Mouse (Mus musculus) heart, postnatal 10 days (tissue): ENCODE measurements around the gene Hilpda. TPM values are rescaled to one million over a fixed set of nuclear protein-coding genes. Genes with fewer than 3 reads are reported as not detected.
A peak's percentile ranks its signal among the peaks of the same experiment; 100 is the strongest.

ENCODE experiments used
- DNase-seq, 2 experiments: peaks; one replicate each; pipeline ENCODE4 v3.0.0; 2021
- intact Hi-C: fragments of 180-260 bp; cut with DNase I; formaldehyde crosslinking; loops from one replicate; pipeline ENCODE4 v1.15.1; 2025
- total RNA-seq, 2 experiments: library from RNA; stranded (reverse); gene quantifications; 2 replicates each; pipeline ENCODE4 v1.2.3; 2021

Hilpda gene
- total RNA-seq, 2 experiments from 2014 or later: 7.3 to 9.8 TPM

- intact Hi-C loops: no loop called here
Measured at GRCm38 (mm10) chr6:29270961-29271360, 1.3 kb upstream of the Hilpda start.

GRCm38 (mm10) chr6:29276746-29277145 is 4.5 kb downstream of the Hilpda start:
- intact Hi-C loops: no loop called here
- no peak for DNase-seq

More at GRCm38 (mm10) chr6:29270961-29271360, 1.3 kb upstream of the Hilpda start:
- peak; percentile 54 to 60 for DNase-seq

DNA sequence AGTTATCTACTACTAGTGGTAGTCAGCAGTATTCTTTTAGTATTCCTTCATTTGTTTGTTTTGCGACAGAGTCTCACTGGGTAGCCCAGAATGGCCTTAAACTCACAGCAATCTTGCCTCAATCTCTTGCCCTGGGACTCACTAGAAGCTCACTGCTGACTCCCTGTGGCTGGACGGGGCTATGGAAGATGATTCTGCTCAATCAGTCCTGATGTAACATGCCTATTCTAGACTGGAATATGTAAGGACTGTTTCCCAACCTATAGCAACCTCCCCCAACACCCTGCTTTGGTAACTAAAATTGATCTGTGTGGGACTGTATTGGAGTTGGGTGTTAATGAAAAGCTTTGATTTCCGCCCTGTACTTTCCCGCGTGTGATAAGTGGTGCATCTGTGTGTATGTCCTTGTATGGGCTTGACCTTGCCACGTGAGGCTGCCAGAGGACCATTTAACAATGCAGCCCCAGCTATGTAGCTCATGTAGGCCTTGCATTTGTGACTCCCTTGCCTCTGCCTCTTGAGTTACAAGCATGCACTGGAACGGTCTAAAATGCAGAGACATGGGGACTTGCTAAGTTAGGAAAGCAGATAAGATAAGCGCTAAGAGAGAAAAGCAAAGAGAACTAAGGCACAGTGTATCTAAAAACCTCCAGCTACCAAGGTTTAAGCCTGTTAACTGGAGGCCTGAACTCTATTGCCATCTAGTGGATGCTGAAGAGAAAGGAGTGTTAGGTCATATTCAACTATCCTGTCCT is 6.4 kb downstream of the Hilpda start:
- DNase-seq: peak; percentile 74 to 79
- intact Hi-C loops: loop anchor here (1.0 kb wide), 2 partner anchors 37 to 73 kb away; no protein-coding TSS in a partner anchor

DNA sequence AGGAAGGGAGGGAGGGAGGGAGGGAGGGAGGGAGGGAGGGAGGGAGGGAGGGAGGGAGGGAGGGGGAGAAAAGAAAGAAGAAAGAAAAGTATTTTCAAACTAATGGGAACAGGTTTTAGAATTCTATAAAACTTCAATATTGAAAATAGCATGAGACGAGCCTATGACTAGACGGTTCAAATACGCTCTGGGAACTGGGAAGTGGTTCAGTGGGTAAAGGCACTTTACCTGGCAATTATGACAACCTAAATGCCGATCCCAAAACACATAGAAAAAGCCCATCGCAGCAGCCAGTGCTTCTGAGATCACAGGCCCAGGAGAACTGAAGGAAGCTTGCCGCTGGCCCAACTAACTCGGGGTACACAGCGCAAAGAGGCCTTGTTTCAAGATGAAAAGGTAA is 7.0 kb downstream of the Hilpda start, which contains the start of gene Fam71f2:
Fam71f2 (plus strand) TSS at position 301 of the 400 bp plus-strand sequence.
- intact Hi-C loops: loop anchor here (1.0 kb wide), 2 partner anchors 38 to 74 kb away; no protein-coding TSS in a partner anchor
- no peak for DNase-seq

- no peak for DNase-seq
- intact Hi-C loops: no loop called here
Measured at GRCm38 (mm10) chr6:29280671-29281070, 8.4 kb downstream of the Hilpda start.

DNA sequence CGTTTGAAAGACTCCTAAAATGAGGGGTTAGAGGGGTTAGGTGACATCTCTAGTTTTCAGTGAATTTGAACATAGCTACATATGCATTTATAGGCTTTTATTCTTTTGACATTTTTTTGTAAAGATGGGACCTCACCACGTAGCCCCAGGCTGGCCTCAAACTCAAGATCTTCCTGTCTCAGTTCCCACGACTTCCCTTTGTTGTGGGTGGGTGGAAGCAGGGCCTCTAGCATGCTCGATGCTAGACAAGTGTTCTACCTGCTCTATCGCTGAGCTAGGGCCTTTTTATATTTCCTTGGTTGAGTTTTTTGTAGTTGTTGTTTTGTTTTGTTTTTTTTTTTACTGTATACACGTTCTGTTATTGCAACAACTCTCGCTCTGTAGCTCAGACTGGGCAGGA is 14.6 kb downstream of the Hilpda start:
- DNase-seq: no peak
- intact Hi-C loops: no loop called here

- no peak for DNase-seq
- intact Hi-C loops: no loop called here
Measured at GRCm38 (mm10) chr6:29287481-29287880, 15.2 kb downstream of the Hilpda start.

DNA sequence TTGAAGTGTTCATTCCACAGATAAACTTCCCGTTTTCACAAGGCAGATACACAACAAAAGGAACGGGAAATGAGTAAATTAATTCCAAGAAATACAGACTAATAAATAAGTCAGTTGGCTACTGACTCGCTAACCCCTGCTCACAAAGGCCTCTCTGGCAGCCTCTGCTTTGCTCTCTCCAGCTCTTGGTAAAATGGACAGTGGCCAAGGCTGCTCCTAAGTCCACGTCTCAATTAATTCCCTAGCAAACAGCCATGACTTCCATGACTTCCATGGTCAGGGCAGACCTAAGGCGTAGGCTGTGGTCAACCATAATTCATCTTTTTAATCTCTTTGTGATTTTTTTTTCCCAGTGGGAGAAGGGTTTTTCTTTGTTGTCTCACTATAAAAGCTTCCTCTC is 15.7 kb downstream of the Hilpda start:
- intact Hi-C loops: no loop called here

GRCm38 (mm10) chr6:29288651-29289050 is 16.4 kb downstream of the Hilpda start:
- DNase-seq: peak; percentile 10 to 19
- intact Hi-C loops: no loop called here

More for the DNA sequence above, 15.7 kb downstream of the Hilpda start:
- peak; percentile 40 to 42 for DNase-seq

- intact Hi-C loops: no loop called here
- no peak for DNase-seq
Measured at GRCm38 (mm10) chr6:29299112-29299511, 26.8 kb downstream of the Hilpda start.

- intact Hi-C loops: loop anchor here (5.0 kb wide), 1 partner anchor 184 kb away; no protein-coding TSS in a partner anchor
- no peak for DNase-seq
Measured at GRCm38 (mm10) chr6:29303251-29303650, 31.0 kb downstream of the Hilpda start.

- DNase-seq: peak in 1 of 2 experiments; percentile 16
- intact Hi-C loops: loop anchor here (5.0 kb wide), 1 partner anchor 184 kb away; no protein-coding TSS in a partner anchor
Measured at GRCm38 (mm10) chr6:29303726-29304125, 31.4 kb downstream of the Hilpda start.

GRCm38 (mm10) chr6:29305462-29305861 is 33.2 kb downstream of the Hilpda start:
- intact Hi-C loops: no loop called here

DNA sequence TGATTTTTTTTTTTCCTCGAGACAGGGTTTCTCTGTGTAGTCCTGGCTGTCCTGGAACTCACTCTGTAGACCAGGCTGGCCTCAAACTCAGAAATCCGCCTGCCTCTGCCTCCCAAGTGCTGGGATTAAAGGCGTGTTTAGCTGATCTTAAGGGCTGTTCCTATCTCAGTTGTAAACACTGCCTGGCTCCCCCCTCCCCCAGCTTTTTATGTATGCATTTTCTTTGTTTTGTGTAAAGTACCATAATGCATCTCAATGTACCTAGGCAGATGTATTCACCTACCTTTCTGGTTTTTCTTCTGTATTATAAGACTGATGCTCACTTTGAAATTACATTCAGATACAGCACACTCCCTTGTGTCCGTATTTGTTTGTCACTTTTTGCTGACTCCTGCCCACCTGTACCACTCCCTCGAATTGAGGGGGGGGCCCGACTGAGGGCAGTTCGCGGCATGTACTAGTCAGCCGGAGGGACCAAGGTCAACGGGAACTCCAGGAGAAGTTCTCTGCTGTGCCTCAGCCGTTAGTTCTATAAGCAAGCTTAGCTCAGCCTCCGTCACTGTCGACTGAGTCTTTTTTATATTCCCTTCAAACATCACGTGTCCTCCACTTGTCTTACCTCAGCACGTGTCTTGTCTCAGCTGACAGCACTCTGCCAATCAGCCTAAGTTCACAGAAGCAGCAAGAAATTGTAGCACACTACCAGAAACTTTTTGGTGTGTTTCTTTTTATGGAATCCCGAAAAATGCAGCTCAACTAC is 36.7 kb downstream of the Hilpda start:
- intact Hi-C loops: no loop called here
- DNase-seq: no peak

More at GRCm38 (mm10) chr6:29305462-29305861, 33.2 kb downstream of the Hilpda start:
- no peak for DNase-seq

GRCm38 (mm10) chr6:29313690-29314202 is 41.5 kb downstream of the Hilpda start:
- intact Hi-C loops: no loop called here
- no peak for DNase-seq

DNA sequence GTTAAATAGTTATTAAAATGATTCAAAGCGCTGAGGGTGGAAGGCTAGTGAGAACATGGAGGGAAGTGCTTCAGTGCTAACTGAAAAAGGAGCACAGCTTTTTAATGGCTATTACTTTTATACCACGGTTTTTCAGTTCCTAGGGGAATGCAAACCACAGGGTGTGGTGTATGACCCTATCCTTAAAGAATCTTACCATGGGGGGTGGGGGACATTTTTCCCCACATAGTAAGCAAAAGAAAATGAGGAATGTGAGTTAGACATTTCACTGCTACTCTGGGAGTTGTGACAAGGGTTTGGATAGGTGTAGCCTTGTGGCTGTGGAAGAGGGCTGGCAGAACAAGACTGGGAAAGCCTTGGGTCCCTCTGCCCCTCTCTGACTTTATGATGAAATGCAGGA is 45.0 kb downstream of the Hilpda start:
- intact Hi-C loops: no loop called here

GRCm38 (mm10) chr6:29317941-29318340 is 45.7 kb downstream of the Hilpda start:
- DNase-seq: no peak
- intact Hi-C loops: no loop called here

More for the DNA sequence above, 45.0 kb downstream of the Hilpda start:
- DNase-seq: no peak

DNA sequence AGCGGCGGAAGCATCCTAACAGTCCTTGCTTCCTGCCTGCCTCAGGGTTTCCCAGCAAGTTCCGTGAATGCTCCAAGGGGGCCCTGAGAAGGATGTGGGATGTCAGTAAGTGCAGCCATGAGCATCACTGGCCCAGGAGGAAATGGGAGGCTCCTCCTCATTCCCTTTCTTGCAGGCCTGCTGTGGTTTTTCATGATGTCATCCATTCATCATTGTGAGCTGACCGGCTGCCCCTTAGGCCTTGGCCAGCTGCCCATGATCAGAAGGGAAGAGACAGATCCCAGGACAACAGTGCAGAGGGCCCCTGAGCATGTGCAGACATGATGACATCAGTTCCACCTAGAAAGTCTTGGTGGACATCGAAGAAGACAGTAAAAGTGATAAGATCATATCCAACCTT is 46.6 kb downstream of the Hilpda start, which contains the start of gene Fam71f1:
Fam71f1 (plus strand) TSS at position 262 of the 400 bp plus-strand sequence.
- intact Hi-C loops: no loop called here
- peak; percentile 56 to 63 for DNase-seq

GRCm38 (mm10) chr6:29321586-29321985 is 49.3 kb downstream of the Hilpda start:
- no peak for DNase-seq
- intact Hi-C loops: no loop called here

DNA sequence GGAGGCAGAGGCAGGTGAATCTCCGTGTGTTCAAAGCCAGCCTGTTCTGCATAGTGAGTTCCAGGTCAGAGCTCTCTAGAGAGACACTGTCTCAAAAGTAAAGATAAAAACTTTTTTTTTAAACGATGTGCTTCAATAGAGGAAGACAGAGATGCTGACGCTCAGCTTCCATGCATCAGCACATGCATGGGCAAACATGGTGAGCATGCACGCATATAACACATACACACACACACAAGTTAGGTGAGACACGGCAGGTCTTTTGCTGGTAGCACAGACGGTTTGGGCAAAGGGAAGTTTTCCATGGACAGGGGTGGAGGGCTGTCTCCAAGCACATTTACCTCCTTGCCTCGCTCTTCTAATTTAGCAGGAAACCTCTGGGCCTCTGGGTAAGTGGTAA is 49.9 kb downstream of the Hilpda start:
- intact Hi-C loops: no loop called here
- DNase-seq: no peak

DNA sequence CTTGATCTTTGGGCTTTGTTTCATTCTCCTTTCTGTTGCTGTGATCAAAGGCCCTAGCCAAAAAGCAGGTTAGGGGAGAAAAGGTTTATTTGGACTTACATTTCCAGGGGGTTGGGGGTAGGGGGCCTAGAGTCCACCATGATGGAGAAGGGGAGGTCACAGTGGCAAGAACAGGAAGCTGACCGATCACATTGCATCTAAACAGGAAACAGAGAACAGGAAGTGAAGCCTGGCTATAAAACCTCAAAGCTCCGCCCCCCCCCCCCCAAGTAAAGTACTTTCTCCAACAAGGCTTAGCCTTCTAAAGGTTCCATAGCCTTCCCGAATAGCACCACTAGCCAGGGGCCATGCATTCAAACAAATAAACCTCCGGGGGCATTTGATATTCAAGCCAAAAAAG is 50.4 kb downstream of the Hilpda start:
- no peak for DNase-seq
- intact Hi-C loops: no loop called here
